Mouse (Mus musculus): ENCODE data around the gene Actn4.

Actn4 gene

GRCm38 (mm10) chr7:28949298-28949697 is 12.8 kb downstream of the Actn4 start:
- DNase-seq (ENCODE audit: low read depth), result no peak

- no peak for DNase-seq (ENCODE audit: low read depth)
These were observed 13.4 kb downstream of the Actn4 start for GRCm38 (mm10) chr7:28948746-28949145.

GRCm38 (mm10) chr7:28946271-28946610 is 15.9 kb downstream of the Actn4 start:
- no peak for DNase-seq (ENCODE audit: low read depth)

GRCm38 (mm10) chr7:28945416-28946270 is 16.5 kb downstream of the Actn4 start:
- DNase-seq (ENCODE audit: low read depth), result no peak

- DNase-seq (ENCODE audit: low read depth), result no peak
These were observed 17.3 kb downstream of the Actn4 start for GRCm38 (mm10) chr7:28944756-28945415.

GRCm38 (mm10) chr7:28943451-28944180 is 18.5 kb downstream of the Actn4 start:
- no peak for DNase-seq (ENCODE audit: low read depth)

- DNase-seq (ENCODE audit: low read depth), result no peak
These were observed 20.6 kb downstream of the Actn4 start for GRCm38 (mm10) chr7:28941542-28941941.

GRCm38 (mm10) chr7:28941129-28941528 is 21.0 kb downstream of the Actn4 start:
- no peak for DNase-seq (ENCODE audit: low read depth)

- DNase-seq (ENCODE audit: low read depth), result no peak
These were observed 22.5 kb downstream of the Actn4 start for GRCm38 (mm10) chr7:28939418-28940183.

- no peak for DNase-seq (ENCODE audit: low read depth)
These were observed 23.5 kb downstream of the Actn4 start for GRCm38 (mm10) chr7:28938654-28939053.

GRCm38 (mm10) chr7:28936787-28937186 is 25.4 kb downstream of the Actn4 start:
- DNase-seq (ENCODE audit: low read depth), result no peak

GRCm38 (mm10) chr7:28933825-28934224 is 28.3 kb downstream of the Actn4 start:
- no peak for DNase-seq (ENCODE audit: low read depth)

- no peak for DNase-seq (ENCODE audit: low read depth)
These were observed 29.6 kb downstream of the Actn4 start for GRCm38 (mm10) chr7:28932421-28933041.

- no peak for DNase-seq (ENCODE audit: low read depth)
These were observed 30.5 kb downstream of the Actn4 start for GRCm38 (mm10) chr7:28931695-28932039.

GRCm38 (mm10) chr7:28931032-28931694 is 31.0 kb downstream of the Actn4 start:
- no peak for DNase-seq (ENCODE audit: low read depth)

- no peak for DNase-seq (ENCODE audit: low read depth)
These were observed 31.7 kb downstream of the Actn4 start for GRCm38 (mm10) chr7:28930320-28931031.

GRCm38 (mm10) chr7:28929381-28929780 is 32.8 kb downstream of the Actn4 start:
- no peak for DNase-seq (ENCODE audit: low read depth)

- no peak for DNase-seq (ENCODE audit: low read depth)
These were observed 36.0 kb downstream of the Actn4 start for GRCm38 (mm10) chr7:28926172-28926571.

- no peak for DNase-seq (ENCODE audit: low read depth)
These were observed 36.8 kb downstream of the Actn4 start for GRCm38 (mm10) chr7:28925317-28925716.

GRCm38 (mm10) chr7:28924802-28925201 is 37.3 kb downstream of the Actn4 start:
- no peak for DNase-seq (ENCODE audit: low read depth)
